Mouse (Mus musculus) midbrain, embryonic 14.5 days (tissue): Measurements from ENCODE around the gene Cfap61. TPM values are rescaled to one million over a fixed set of nuclear protein-coding genes. Genes with fewer than 3 reads are reported as not detected.
A peak's percentile ranks its signal among the peaks of the same experiment; 100 is the strongest.

Source experiments
- ATAC-seq: fragments of 200-750 bp; cut with Nextera tagmentation; 2 replicates; pipeline ENCODE4 v1.8.0; 2017; ENCODE audit warnings: moderate number of reproducible peaks, moderate library complexity; ENCODE audit not compliant: low FRiP score, low TSS enrichment
- DNase-seq: peaks from one replicate; pipeline ENCODE4 v3.0.0-alpha.2; 2015
- H3K27ac ChIP-seq: fragments of 300-500 bp; sonication (generic); replicated peaks from 2 replicates; pipeline ENCODE4 v1.5.1; 2014; ENCODE audit warnings: mild to moderate bottlenecking, low read depth, low read length, moderate library complexity
- H3K27me3 ChIP-seq: fragments of 300-500 bp; sonication (generic); 2 replicates; pipeline ENCODE4 v1.6.1; 2014; ENCODE audit warnings: low read length, control low read depth, mixed read lengths; ENCODE audit not compliant: control insufficient read depth, insufficient read depth
- H3K36me3 ChIP-seq: fragments of 300-500 bp; sonication (generic); 2 replicates; pipeline ENCODE4 v1.6.1; 2014; ENCODE audit warnings: low read length, control low read depth; ENCODE audit not compliant: control insufficient read depth, insufficient read depth
- H3K4me1 ChIP-seq: fragments of 300-500 bp; sonication (generic); 2 replicates; pipeline ENCODE4 v1.6.1; 2014; ENCODE audit warnings: mild to moderate bottlenecking, antibody characterized with exemption, low read length, control low read depth; ENCODE audit not compliant: control insufficient read depth, insufficient read depth
- H3K4me2 ChIP-seq: fragments of 300-500 bp; sonication (generic); 2 replicates; pipeline ENCODE4 v1.6.1; 2014; ENCODE audit warnings: mild to moderate bottlenecking, low read length, moderate library complexity
- H3K4me3 ChIP-seq: fragments of 300-500 bp; sonication (generic); replicated peaks from 2 replicates; pipeline ENCODE4 v1.5.1; 2014; ENCODE audit warnings: low read depth, low read length
- H3K9ac ChIP-seq: fragments of 300-500 bp; sonication (generic); replicated peaks from 2 replicates; pipeline ENCODE4 v1.6.1; 2014; ENCODE audit warnings: mild to moderate bottlenecking, low read length, moderate library complexity
- H3K9me3 ChIP-seq: fragments of 300-500 bp; sonication (generic); 2 replicates; pipeline ENCODE4 v1.6.1; 2016; ENCODE audit warnings: low read length, control low read depth, mixed read lengths; ENCODE audit not compliant: control insufficient read depth
- WGBS: fragments of 180-500 bp; shearing (Covaris S2); extraction: QIAGEN DNeasy Blood & Tissue Kit; methylation state at CpG from one replicate; pipeline ENCODE4 v1.1.7; 2014; 5-methylcytosine and 5-hydroxymethylcytosine counted together
- polyA plus RNA-seq: library from polyadenylated mRNA; unstranded; fragments of >200 nt; fragmentation: Nextera tagmentation; extraction: Ambion mirVana; gene quantifications from 2 replicates; pipeline ENCODE4 v1.2.1, GENCODE M21; 2014

Cfap61 gene
- polyA plus RNA-seq, 1 experiment from 2014 or later = 1.7 TPM

GRCm38 (mm10) chr2:145982317-145983045 lies 47.9 kb downstream of the Cfap61 start:
- H3K36me3 ChIP-seq = no peaks in the 10 kb centered on the region
- DNase-seq (peak; percentile 37), ATAC-seq (0 out of 2 replicates have a peak, but pooled peaks have one; percentile 40)
- H3K9me3 ChIP-seq = no peaks in the 10 kb centered on the region
- H3K9ac ChIP-seq = no peak overlapping the region
- no peak overlapping the region for H3K4me3 ChIP-seq
- peak overlapping the region; percentile 82 for H3K27ac ChIP-seq
- WGBS = 57% methylated on average over 9 of the region's 9 CpGs
- no peaks in the 10 kb centered on the region for H3K27me3 ChIP-seq
- no peak overlapping the region for H3K4me2 ChIP-seq
- peaks cover 32% of the 10 kb centered on the region for H3K4me1 ChIP-seq

GRCm38 (mm10) chr2:145987757-145988156 lies 53.2 kb downstream of the Cfap61 start:
- no peak for ATAC-seq
- Histone ChIP-seq H3K4me2 (no peak overlapping the region), H3K27ac (no peak overlapping the region), H3K4me1 (peaks cover 2% of the 10 kb centered on the region; the same call in 1 of the 2 replicates), H3K9ac (no peak overlapping the region), H3K27me3 (no peaks in the 10 kb centered on the region), H3K4me3 (no peak overlapping the region), H3K36me3 (no peaks in the 10 kb centered on the region), H3K9me3 (no peaks in the 10 kb centered on the region)
- WGBS = 74% methylated on average over 2 of the region's 2 CpGs
- DNase-seq = no peak

GRCm38 (mm10) chr2:145990446-145990845 lies 55.9 kb downstream of the Cfap61 start:
- WGBS = 58% methylated on average over 2 of the region's 2 CpGs
- Histone ChIP-seq H3K27me3 (no peaks in the 10 kb centered on the region), H3K4me2 (no peak overlapping the region), H3K9me3 (no peaks in the 10 kb centered on the region), H3K4me1 (no peaks in the 10 kb centered on the region), H3K36me3 (no peaks in the 10 kb centered on the region), H3K27ac (no peak overlapping the region), H3K4me3 (no peak overlapping the region), H3K9ac (no peak overlapping the region)
- ATAC-seq (no peak), DNase-seq (no peak)

GRCm38 (mm10) chr2:145996472-145996871 lies 61.9 kb downstream of the Cfap61 start:
- H3K4me2 ChIP-seq = no peak overlapping the region
- no peak for DNase-seq
- no peaks in the 10 kb centered on the region for H3K27me3 ChIP-seq
- no peaks in the 10 kb centered on the region for H3K36me3 ChIP-seq
- no peaks in the 10 kb centered on the region for H3K4me1 ChIP-seq
- no peaks in the 10 kb centered on the region for H3K9me3 ChIP-seq
- H3K4me3 ChIP-seq = no peak overlapping the region
- no peak for ATAC-seq
- H3K9ac ChIP-seq = no peak overlapping the region
- no peak overlapping the region for H3K27ac ChIP-seq
- WGBS = 73% methylated on average over 4 of the region's 4 CpGs

- Histone ChIP-seq H3K27ac (no peak overlapping the region), H3K4me1 (no peaks in the 10 kb centered on the region), H3K4me3 (no peak overlapping the region), H3K9me3 (no peaks in the 10 kb centered on the region), H3K36me3 (no peaks in the 10 kb centered on the region), H3K4me2 (no peak overlapping the region), H3K27me3 (no peaks in the 10 kb centered on the region), H3K9ac (no peak overlapping the region)
- 86% methylated on average over 5 of the region's 5 CpGs for WGBS
- no peak for ATAC-seq
- DNase-seq = no peak
These were observed 63.5 kb downstream of the Cfap61 start for GRCm38 (mm10) chr2:145997956-145998525.

GRCm38 (mm10) chr2:146008801-146009200 lies 74.2 kb downstream of the Cfap61 start:
- Histone ChIP-seq H3K27me3 (no peaks in the 10 kb centered on the region), H3K36me3 (no peaks in the 10 kb centered on the region), H3K9ac (no peak overlapping the region), H3K9me3 (no peaks in the 10 kb centered on the region), H3K4me1 (no peaks in the 10 kb centered on the region), H3K4me2 (no peak overlapping the region), H3K27ac (no peak overlapping the region), H3K4me3 (no peak overlapping the region)
- 86% methylated on average over 6 of the region's 6 CpGs for WGBS
- DNase-seq (no peak), ATAC-seq (no peak)

GRCm38 (mm10) chr2:146009596-146010349 lies 75.2 kb downstream of the Cfap61 start:
- H3K9ac ChIP-seq = no peak overlapping the region
- H3K4me1 ChIP-seq = no peaks in the 10 kb centered on the region
- DNase-seq = no peak
- WGBS = 82% methylated on average over 2 of the region's 2 CpGs
- no peak for ATAC-seq
- no peaks in the 10 kb centered on the region for H3K9me3 ChIP-seq
- H3K27me3 ChIP-seq = no peaks in the 10 kb centered on the region
- H3K27ac ChIP-seq = no peak overlapping the region
- no peak overlapping the region for H3K4me3 ChIP-seq
- H3K36me3 ChIP-seq = no peaks in the 10 kb centered on the region
- H3K4me2 ChIP-seq = no peak overlapping the region

- 63% methylated on average over 2 of the region's 2 CpGs for WGBS
- no peak overlapping the region for H3K27ac ChIP-seq
These were observed 76.2 kb downstream of the Cfap61 start for GRCm38 (mm10) chr2:146010816-146011215.

More at GRCm38 (mm10) chr2:146010816-146011215, 76.2 kb downstream of the Cfap61 start:
- no peak for DNase-seq
- H3K4me3 ChIP-seq = no peak overlapping the region
- H3K4me1 ChIP-seq = 0 out of 2 replicates have a peak, but pooled peaks cover 8% of the 10 kb centered on the region
- ATAC-seq = no peak
- H3K9ac ChIP-seq = no peak overlapping the region
- no peak overlapping the region for H3K4me2 ChIP-seq
- H3K9me3 ChIP-seq = no peaks in the 10 kb centered on the region
- no peaks in the 10 kb centered on the region for H3K27me3 ChIP-seq
- H3K36me3 ChIP-seq = no peaks in the 10 kb centered on the region
